8 mouse cellular contexts compared by ENCODE assay signal in the genomic region with DNA sequence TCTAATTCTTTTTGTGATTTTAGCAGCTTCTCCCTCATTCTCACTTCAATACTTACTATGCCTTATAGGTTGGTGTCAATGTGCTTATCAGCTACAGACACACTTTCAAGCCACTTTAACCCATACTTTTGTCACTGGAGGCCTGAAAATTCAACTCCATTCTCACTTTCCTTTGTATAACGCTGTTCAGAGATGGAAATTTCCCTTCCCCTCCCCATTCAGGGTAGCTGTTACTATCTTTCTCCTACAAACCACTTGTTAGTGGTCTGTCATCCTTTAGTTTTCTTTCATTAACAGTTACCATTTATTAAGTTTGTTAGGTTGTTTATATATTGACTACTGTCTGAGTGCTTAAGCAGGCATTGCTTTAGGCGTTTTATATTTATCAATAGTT. TPM values are rescaled to one million over a fixed set of nuclear protein-coding genes. Genes with fewer than 3 reads are reported as not detected.
A peak's percentile ranks its signal among the peaks of the same experiment; 100 is the strongest.
DNase-seq lines count a peak whose midpoint lies in the region; ATAC-seq and TF ChIP-seq lines count a peak whose summit lies in the region.

Gene Mtmr2, plus strand, starts transcription at position 7 of the 394 bp plus-strand sequence.

- no peak for ATAC-seq in hindbrain, postnatal 0 days

- peak within 1 kb of the TSS; percentile 63 for H3K4me2 ChIP-seq in hindbrain, postnatal 0 days (ENCODE audit: low read depth, low read length)

- peak within 1 kb of the TSS; percentile 98 for H3K9ac ChIP-seq in hindbrain, postnatal 0 days (replicated peaks; ENCODE audit: low read length)

- intact Hi-C loops in gastrocnemius, adult 2 months (cut with DNase I): no loop called here

- peak within 1 kb of the TSS; percentile 90 for H3K4me3 ChIP-seq in gastrocnemius, adult 2 months
- H3K4me3 ChIP-seq in hindbrain, postnatal 0 days (ENCODE audit: low read length): peak within 1 kb of the TSS; percentile 92
- H3K4me3 ChIP-seq in megakaryocyte, embryonic 14.5 days (replicated peaks): peak within 1 kb of the TSS; percentile 98

- 50% methylated on average over 2 of the region's 2 CpGs for WGBS in hindbrain, postnatal 0 days

- H3K9me3 ChIP-seq in hindbrain, postnatal 0 days (ENCODE audit: low read length): no peaks in the 10 kb centered on the region
- H3K9me3 ChIP-seq in megakaryocyte, embryonic 14.5 days: no peaks in the 10 kb centered on the region

- TF ChIP-seq CTCF in gastrocnemius, adult 2 months (IDR thresholded peaks at IDR 0.05): no peak
- no peak for TF ChIP-seq CTCF in hindbrain, postnatal 0 days (IDR thresholded peaks at IDR 0.05; ENCODE audit: low read depth)

- peak within 1 kb of the TSS; percentile 95 for H3K27ac ChIP-seq in gastrocnemius, adult 2 months
- peak within 1 kb of the TSS; percentile 93 for H3K27ac ChIP-seq in hindbrain, postnatal 0 days

- no peaks in the 10 kb centered on the region for H3K36me3 ChIP-seq in hindbrain, postnatal 0 days (ENCODE audit: insufficient read depth, low read length)
- H3K36me3 ChIP-seq in megakaryocyte, embryonic 14.5 days (replicated peaks; ENCODE audit: low read length): peaks cover 5% of the 10 kb centered on the region

- no peak for DNase-seq in left cerebral cortex, adult 18-20 months (ENCODE audit: low spot score in 2 of 2)
- no peak for DNase-seq in left cerebral cortex, adult 11 months (ENCODE audit: low spot score)
- no peak for DNase-seq in adrenal gland, postnatal 4 days (ENCODE audit: low spot score in 2 of 2)
- DNase-seq in gastrocnemius, adult 2 months: no peak
- DNase-seq in hindbrain, postnatal 0 days (ENCODE audit: low spot score): no peak
- no peak for DNase-seq in right cerebral cortex, postnatal 10 days (ENCODE audit: low spot score in 2 of 2)
- DNase-seq in cerebellum, postnatal 4 days (ENCODE audit: low spot score in 2 of 2): no peak

- peaks cover 13% of the 10 kb centered on the region for H3K4me1 ChIP-seq in hindbrain, postnatal 0 days (ENCODE audit: insufficient read depth, low read length)
- H3K4me1 ChIP-seq in megakaryocyte, embryonic 14.5 days: peaks cover 20% of the 10 kb centered on the region

- no peaks in the 10 kb centered on the region for H3K27me3 ChIP-seq in hindbrain, postnatal 0 days (ENCODE audit: insufficient read depth, low read length)
- H3K27me3 ChIP-seq in megakaryocyte, embryonic 14.5 days (replicated peaks): no peaks in the 10 kb centered on the region

RNA-seq across cellular contexts. Expression of gene Mtmr2, which starts in this region (rescaled TPM):
- 10 to 100 TPM; 44.5 to 47.3 TPM for total RNA-seq in left cerebral cortex, adult 18-20 months (2021)
- total RNA-seq in adrenal gland, postnatal 4 days (2021): 10 to 100 TPM; 79.1 to 79.2 TPM
- 10 to 100 TPM; 17.7 to 20.6 TPM for total RNA-seq in gastrocnemius, adult 2 months (2021)
- total RNA-seq in hindbrain, postnatal 0 days (2014; rRNA removed): 36.9 and 40.8 TPM in 2 replicates
- 53.6 and 53.8 TPM in 2 replicates for polyA plus RNA-seq in hindbrain, postnatal 0 days (2015; fragmentation: Nextera tagmentation; extraction: Ambion mirVana)
- 2.9 TPM in 1 of 2 replicates, not detected in the other for polyA plus RNA-seq in megakaryocyte, embryonic 14.5 days (2012; ENCODE audit: insufficient read depth, low replicate concordance)

Comparison
In these comparisons a context has a peak if more than half of its experiments do, and no peak if none do; other contexts are left out.
1. RNA of gene Mtmr2 (polyA plus RNA-seq): 53.6 to 53.8 TPM in hindbrain, postnatal 0 days; 2.9 TPM in megakaryocyte, embryonic 14.5 days; every median in the first group is over 10 times any median in the second.
2. Peak in every context shown above with its lines, with median percentiles within 50 percentile points of each other: H3K4me3 ChIP-seq.